Mouse (Mus musculus) liver, embryonic 15.5 days (tissue): ENCODE measurements at regions not wholly inside any gene's neighbourhood (a gene's known extent, or its start where the extent isn't known, plus 50 kb on each side); places are given as distances from the start of the nearest gene placed in this dataset.

ENCODE experiments used
- ATAC-seq: fragments of 200-750 bp; cut with Nextera tagmentation; 2 replicates; pipeline ENCODE4 v1.8.0; 2017; ENCODE audit warnings: moderate number of reproducible peaks, mild to moderate bottlenecking, moderate library complexity; ENCODE audit not compliant: insufficient read depth
- H3K27ac ChIP-seq: fragments of 300-500 bp; sonication (generic); replicated peaks from 2 replicates; pipeline ENCODE4 v1.5.1; 2015; ENCODE audit warnings: mild to moderate bottlenecking, inconsistent platforms
- H3K27me3 ChIP-seq: fragments of 300-500 bp; sonication (generic); 2 replicates; pipeline ENCODE4 v1.6.1; 2015; ENCODE audit warnings: mild to moderate bottlenecking, inconsistent platforms
- H3K36me3 ChIP-seq: fragments of 300-500 bp; sonication (generic); replicated peaks from 2 replicates; pipeline ENCODE4 v1.6.1; 2015; ENCODE audit warnings: moderate library complexity, mild to moderate bottlenecking, inconsistent platforms
- H3K4me1 ChIP-seq: fragments of 300-500 bp; sonication (generic); replicated peaks from 2 replicates; pipeline ENCODE4 v1.6.1; 2015; ENCODE audit warnings: inconsistent platforms
- H3K4me2 ChIP-seq: fragments of 300-500 bp; sonication (generic); 2 replicates; pipeline ENCODE4 v1.6.1; 2015; ENCODE audit warnings: moderate library complexity, mild to moderate bottlenecking, inconsistent platforms
- H3K4me3 ChIP-seq: fragments of 300-500 bp; sonication (generic); replicated peaks from 2 replicates; pipeline ENCODE4 v1.5.1; 2015; ENCODE audit warnings: mild to moderate bottlenecking, inconsistent platforms
- H3K9ac ChIP-seq: fragments of 300-500 bp; sonication (generic); 2 replicates; pipeline ENCODE4 v1.6.1; 2015; ENCODE audit warnings: moderate library complexity, mild to moderate bottlenecking, inconsistent platforms
- H3K9me3 ChIP-seq: fragments of 300-500 bp; sonication (generic); replicated peaks from 2 replicates; pipeline ENCODE4 v1.6.1; 2016; ENCODE audit warnings: inconsistent platforms
- whole genome bisulfite sequencing: fragments of 180-500 bp; shearing (Covaris S2); methylation state at CpG from one replicate; pipeline ENCODE4 v1.1.7; 2015; ENCODE audit warnings: mixed read lengths; ENCODE audit not compliant: insufficient replicate concordance; 5-methylcytosine and 5-hydroxymethylcytosine counted together

DNA sequence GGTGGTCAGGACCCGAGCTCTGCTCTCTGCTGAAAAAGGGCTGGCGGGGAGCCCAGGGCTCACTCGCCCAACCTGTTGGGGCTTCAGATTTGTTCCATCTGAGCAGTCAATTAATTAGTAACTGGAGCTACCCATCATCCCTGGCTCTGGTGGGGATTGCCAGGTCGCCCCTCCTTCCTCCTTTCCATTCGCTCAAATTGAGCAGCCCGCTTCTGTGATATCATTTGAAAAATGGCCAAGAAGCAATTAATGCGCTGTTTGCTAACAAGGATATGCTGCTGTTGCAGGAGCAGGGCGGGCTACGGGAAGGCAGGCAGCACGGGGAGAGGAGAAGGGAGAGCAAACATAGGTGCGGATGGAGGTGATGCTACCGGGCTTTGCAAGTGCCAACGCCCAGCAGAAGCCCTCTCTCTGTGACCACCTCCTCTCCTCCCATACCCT lies 76.3 kb upstream of the Pitx1 start:
- Histone ChIP-seq H3K4me3 (no peak overlapping the region), H3K4me1 (no peaks in the 10 kb centered on the region), H3K36me3 (no peaks in the 10 kb centered on the region), H3K27ac (no peak overlapping the region), H3K4me2 (no peak overlapping the region), H3K27me3 (peaks cover 4% of the 10 kb centered on the region; the same call in 1 of the 2 replicates), H3K9ac (no peak overlapping the region), H3K9me3 (no peaks in the 10 kb centered on the region)
- WGBS, result 57% methylated on average over 13 of the region's 13 CpGs
- no peak for ATAC-seq

- H3K27ac ChIP-seq, result no peak overlapping the region
- no peak overlapping the region for H3K4me3 ChIP-seq
- H3K4me2 ChIP-seq, result no peak overlapping the region
Observed at GRCm38 (mm10) chr13:55909941-55910340, 73.9 kb upstream of the Pitx1 start.

GRCm38 (mm10) chr13:55904884-55905283 lies 68.9 kb upstream of the Pitx1 start:
- Histone ChIP-seq H3K4me1 (no peaks in the 10 kb centered on the region), H3K27me3 (no peaks in the 10 kb centered on the region; the same call in 1 of the 2 replicates), H3K4me3 (no peak overlapping the region), H3K9ac (no peak overlapping the region), H3K36me3 (no peaks in the 10 kb centered on the region), H3K4me2 (no peak overlapping the region), H3K27ac (no peak overlapping the region), H3K9me3 (no peaks in the 10 kb centered on the region)
- 31% methylated on average over 4 of the region's 4 CpGs for WGBS
- ATAC-seq, result no peak

More at GRCm38 (mm10) chr13:55909941-55910340, 73.9 kb upstream of the Pitx1 start:
- Histone ChIP-seq H3K27me3 (peaks cover 4% of the 10 kb centered on the region; the same call in 1 of the 2 replicates), H3K9ac (no peak overlapping the region), H3K36me3 (no peaks in the 10 kb centered on the region), H3K9me3 (no peaks in the 10 kb centered on the region), H3K4me1 (no peaks in the 10 kb centered on the region)
- WGBS, result 13% methylated on average over 5 of the region's 5 CpGs
- no peak for ATAC-seq

GRCm38 (mm10) chr13:55902255-55902654 lies 66.3 kb upstream of the Pitx1 start:
- Histone ChIP-seq H3K27me3 (no peaks in the 10 kb centered on the region; the same call in 1 of the 2 replicates), H3K36me3 (no peaks in the 10 kb centered on the region), H3K9ac (no peak overlapping the region), H3K4me2 (no peak overlapping the region), H3K4me3 (no peak overlapping the region), H3K4me1 (no peaks in the 10 kb centered on the region), H3K9me3 (no peaks in the 10 kb centered on the region), H3K27ac (no peak overlapping the region)
- no peak for ATAC-seq
- WGBS, result 40% methylated on average over 11 of the region's 11 CpGs

- Histone ChIP-seq H3K9ac (no peak overlapping the region), H3K9me3 (no peaks in the 10 kb centered on the region), H3K4me2 (no peak overlapping the region), H3K27ac (no peak overlapping the region), H3K4me3 (no peak overlapping the region), H3K27me3 (no peaks in the 10 kb centered on the region; the same call in 1 of the 2 replicates), H3K36me3 (no peaks in the 10 kb centered on the region), H3K4me1 (no peaks in the 10 kb centered on the region)
- ATAC-seq, result no peak
- 79% methylated on average over 4 of the region's 4 CpGs for WGBS
Observed at GRCm38 (mm10) chr13:55900190-55900526, 64.2 kb upstream of the Pitx1 start.

DNA sequence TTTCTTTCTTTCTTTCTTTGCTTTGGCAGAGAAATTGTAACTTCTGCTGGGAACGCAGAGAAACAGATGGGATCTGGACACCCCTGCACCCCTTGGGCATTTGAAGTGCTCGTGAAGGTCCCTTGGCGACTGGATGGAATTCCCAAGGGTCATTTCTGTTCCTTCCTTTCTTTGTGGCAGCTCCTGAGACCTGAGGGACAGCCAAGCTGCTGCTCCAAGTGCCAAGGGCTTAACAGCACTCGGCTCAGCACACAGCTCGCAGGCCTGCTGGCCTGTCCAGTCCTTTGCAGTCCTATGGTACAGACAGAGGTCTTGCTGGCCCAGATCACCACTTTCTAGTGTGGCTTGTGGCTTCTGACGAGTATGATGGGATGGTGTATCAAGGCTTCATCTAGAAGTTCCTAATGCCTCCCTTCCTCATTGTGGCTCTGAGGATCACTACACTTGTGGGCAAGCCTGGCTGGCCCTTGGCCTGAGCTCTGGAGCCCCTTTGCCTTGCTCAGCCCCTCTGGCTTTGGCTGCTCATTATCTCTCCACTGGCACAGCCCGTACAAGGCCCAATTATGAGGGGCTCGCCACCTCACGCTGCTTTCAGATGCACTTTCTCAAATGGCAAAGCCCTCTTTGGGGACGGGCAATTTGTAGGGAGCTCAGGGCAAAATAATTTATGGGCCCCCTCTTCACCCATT lies 63.7 kb upstream of the Pitx1 start:
- Histone ChIP-seq H3K4me1 (no peaks in the 10 kb centered on the region), H3K27ac (no peak overlapping the region), H3K4me3 (no peak overlapping the region), H3K9me3 (no peaks in the 10 kb centered on the region), H3K4me2 (no peak overlapping the region), H3K36me3 (no peaks in the 10 kb centered on the region), H3K27me3 (no peaks in the 10 kb centered on the region; the same call in 1 of the 2 replicates), H3K9ac (no peak overlapping the region)
- WGBS, result 62% methylated on average over 10 of the region's 10 CpGs
- ATAC-seq, result no peak

DNA sequence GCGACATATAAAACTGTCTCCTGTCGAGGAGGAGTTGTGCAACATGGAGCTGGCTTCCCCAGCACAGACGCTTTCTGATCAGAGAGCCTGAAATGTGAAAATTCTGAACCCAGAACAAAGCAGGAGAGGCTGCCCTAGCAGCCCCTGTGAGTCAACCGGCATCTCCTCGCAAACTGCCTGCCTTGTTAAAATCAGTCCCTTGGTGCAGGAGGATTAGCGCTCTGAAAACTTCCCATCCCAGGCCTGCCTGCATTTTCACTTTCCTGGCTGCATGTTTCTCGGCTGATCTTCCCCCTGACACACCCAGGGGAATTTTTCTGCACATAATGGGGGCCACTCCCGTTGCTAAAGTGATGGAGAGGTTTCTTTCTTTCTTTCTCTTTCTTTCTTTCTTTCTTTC lies 63.0 kb upstream of the Pitx1 start:
- Histone ChIP-seq H3K36me3 (no peaks in the 10 kb centered on the region), H3K4me2 (no peak overlapping the region), H3K4me3 (no peak overlapping the region), H3K9ac (no peak overlapping the region), H3K9me3 (no peaks in the 10 kb centered on the region), H3K4me1 (no peaks in the 10 kb centered on the region), H3K27me3 (no peaks in the 10 kb centered on the region; the same call in 1 of the 2 replicates), H3K27ac (no peak overlapping the region)
- no peak for ATAC-seq
- 44% methylated on average over 8 of the region's 8 CpGs for WGBS

- H3K36me3 ChIP-seq, result no peaks in the 10 kb centered on the region
- H3K9me3 ChIP-seq, result no peaks in the 10 kb centered on the region
- no peak overlapping the region for H3K9ac ChIP-seq
- no peaks in the 10 kb centered on the region for H3K4me1 ChIP-seq
- H3K4me3 ChIP-seq, result no peak overlapping the region
- H3K27me3 ChIP-seq, result no peaks in the 10 kb centered on the region; the same call in 1 of the 2 replicates
- WGBS, result 70% methylated on average over 17 of the region's 17 CpGs
- H3K4me2 ChIP-seq, result no peak overlapping the region
- no peak for ATAC-seq
- H3K27ac ChIP-seq, result no peak overlapping the region
Observed at GRCm38 (mm10) chr13:55898257-55898950, 62.4 kb upstream of the Pitx1 start.

DNA sequence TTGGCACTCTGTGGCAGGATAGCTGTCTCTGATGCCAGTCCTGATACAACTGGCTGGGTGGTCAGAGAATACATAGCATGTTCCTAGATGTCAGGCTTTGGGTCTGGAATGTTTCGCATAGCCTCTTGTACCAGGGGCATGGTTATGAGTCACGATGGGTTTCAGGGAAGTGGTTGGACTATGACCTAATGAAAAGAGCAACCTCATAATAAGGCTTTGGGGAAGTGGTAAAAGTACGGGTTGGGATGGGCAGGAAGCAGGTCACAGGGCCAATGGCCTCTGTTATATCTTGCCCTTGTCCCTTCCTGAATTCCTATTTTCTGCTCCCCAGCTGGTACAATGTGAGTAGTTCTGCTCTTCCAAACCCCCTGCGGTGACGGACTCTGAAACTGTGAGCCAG lies 59.5 kb upstream of the Pitx1 start:
- Histone ChIP-seq H3K27me3 (no peaks in the 10 kb centered on the region; the same call in 1 of the 2 replicates), H3K4me1 (no peaks in the 10 kb centered on the region; the same call in 1 of the 2 replicates), H3K36me3 (no peaks in the 10 kb centered on the region), H3K4me3 (no peak overlapping the region), H3K9ac (no peak overlapping the region), H3K4me2 (no peak overlapping the region), H3K9me3 (no peaks in the 10 kb centered on the region), H3K27ac (no peak overlapping the region)
- no peak for ATAC-seq
- 55% methylated on average over 5 of the region's 5 CpGs for WGBS

DNA sequence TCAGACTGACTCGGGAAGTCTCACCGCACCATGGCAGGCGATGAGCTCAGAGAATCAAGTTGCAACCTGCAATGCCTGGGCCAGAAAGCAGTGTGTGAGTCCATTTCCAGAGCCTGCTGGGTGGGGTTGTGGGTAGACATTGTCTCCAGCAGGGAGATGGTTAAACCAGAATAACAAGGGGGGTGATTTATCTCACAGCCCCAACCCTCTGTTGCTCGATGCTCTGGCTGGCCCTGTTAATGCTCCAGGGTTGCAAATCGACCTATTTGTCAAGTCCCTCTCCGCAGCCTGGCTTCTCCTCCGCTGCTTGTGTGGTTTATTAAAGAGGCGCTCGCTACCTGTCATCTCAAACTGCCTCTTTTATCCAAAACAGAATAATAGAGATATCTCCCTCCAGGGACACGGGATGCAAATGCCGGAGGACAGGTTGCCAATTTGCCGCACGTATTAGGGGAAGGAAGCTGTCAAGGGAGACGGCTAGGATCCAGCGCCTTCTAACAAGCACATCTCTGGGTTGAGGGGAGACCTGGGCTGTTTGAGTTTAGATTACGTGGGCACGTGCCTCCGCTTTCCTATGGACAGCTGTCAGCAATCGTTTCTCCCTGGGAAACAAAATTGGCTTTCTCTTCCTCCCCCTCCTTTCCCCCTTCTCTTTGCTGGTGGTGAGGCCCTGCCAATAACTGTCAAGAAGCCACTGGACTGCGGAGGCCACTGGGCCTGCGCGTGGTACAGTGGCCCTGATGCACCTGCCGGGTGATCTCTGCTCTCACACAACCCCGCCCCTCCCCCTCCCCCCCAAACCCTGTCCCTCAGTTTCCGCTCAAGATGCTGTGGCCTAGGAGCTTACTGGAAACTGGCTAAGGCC lies 57.4 kb upstream of the Pitx1 start:
- Histone ChIP-seq H3K4me3 (no peak overlapping the region), H3K4me1 (no peaks in the 10 kb centered on the region; the same call in 1 of the 2 replicates), H3K27me3 (no peaks in the 10 kb centered on the region), H3K4me2 (no peak overlapping the region), H3K9ac (no peak overlapping the region), H3K9me3 (no peaks in the 10 kb centered on the region), H3K36me3 (no peaks in the 10 kb centered on the region), H3K27ac (no peak overlapping the region)
- 66% methylated on average over 24 of the region's 25 CpGs for WGBS
- no peak for ATAC-seq

DNA sequence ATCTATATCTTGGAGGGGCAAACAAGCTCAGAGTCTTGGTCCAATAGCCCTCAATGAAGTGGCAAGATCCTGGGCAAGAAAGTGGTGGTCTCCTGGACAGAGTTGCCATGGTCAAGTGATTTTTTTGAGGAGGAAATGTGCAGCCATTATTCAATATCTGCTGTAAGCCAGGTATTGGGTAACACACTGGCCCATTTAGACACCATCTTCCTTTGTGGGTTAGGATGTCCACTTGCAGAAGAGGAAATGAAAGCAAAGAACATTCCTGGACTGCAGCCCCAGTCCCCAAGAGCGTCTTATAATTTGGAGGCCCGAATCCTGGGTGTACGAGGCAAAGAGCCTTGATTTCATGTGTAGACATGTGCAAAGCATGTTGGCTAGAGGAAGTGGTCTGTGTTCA lies 56.3 kb upstream of the Pitx1 start:
- no peak overlapping the region for H3K27ac ChIP-seq
- no peak overlapping the region for H3K9ac ChIP-seq
- H3K4me2 ChIP-seq, result no peak overlapping the region
- no peaks in the 10 kb centered on the region for H3K36me3 ChIP-seq
- no peak overlapping the region for H3K4me3 ChIP-seq
- no peak for ATAC-seq
- WGBS, result 37% methylated on average over 3 of the region's 3 CpGs
- no peaks in the 10 kb centered on the region for H3K9me3 ChIP-seq
- no peaks in the 10 kb centered on the region for H3K27me3 ChIP-seq
- H3K4me1 ChIP-seq, result no peaks in the 10 kb centered on the region; the same call in 1 of the 2 replicates
